In the genomic region with DNA sequence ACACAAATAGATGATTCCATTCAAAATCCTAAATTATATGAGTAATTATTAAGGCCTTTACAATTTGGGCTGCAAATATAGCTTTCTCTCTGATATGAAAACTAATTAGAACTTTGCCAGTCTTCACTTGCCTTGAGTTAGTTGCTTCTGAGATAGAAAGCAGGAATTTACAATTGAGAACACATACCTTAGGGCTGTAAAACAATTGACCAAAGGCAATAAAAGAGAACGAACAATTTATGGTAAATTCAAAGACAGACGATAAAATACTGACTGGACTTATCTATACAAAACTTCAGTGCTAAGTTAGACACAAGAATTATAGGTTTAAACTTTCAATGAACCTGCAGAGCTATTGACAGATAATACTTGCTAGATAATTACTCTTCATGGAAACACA, we compare ENCODE assay signal across 19 mouse cellular contexts.
DNase-seq lines count a peak whose midpoint lies in the region; ATAC-seq and TF ChIP-seq lines count a peak whose summit lies in the region.
"Had no signal": no experiment of that assay in that cellular context is flagged by ENCODE, and none has a peak within 500 bp of the region (broad histone marks: within the 10 kb centered on the region; RNA-seq: fewer than 3 reads in every experiment).

No protein-coding gene starts in this region.

- H3K9ac ChIP-seq in intestine, embryonic 15.5 days, result no peak overlapping the region
- no peak overlapping the region for H3K9ac ChIP-seq in intestine, postnatal 0 days (ENCODE audit: low read depth, low read length)
- no peak overlapping the region for H3K9ac ChIP-seq in intestine, embryonic 16.5 days (ENCODE audit: low read depth, low read length)

- H3K27me3 ChIP-seq in intestine, embryonic 15.5 days (replicated peaks), result no peaks in the 10 kb centered on the region
- H3K27me3 ChIP-seq in intestine, postnatal 0 days (replicated peaks; ENCODE audit: control insufficient read depth, insufficient read depth, low read length), result no peaks in the 10 kb centered on the region
- H3K27me3 ChIP-seq in intestine, embryonic 16.5 days (replicated peaks; ENCODE audit: control insufficient read depth, insufficient read depth, low read length), result no peaks in the 10 kb centered on the region
- H3K27me3 ChIP-seq: CH12.LX, Patski had no signal

- H3K36me3 ChIP-seq in intestine, embryonic 15.5 days, result no peaks in the 10 kb centered on the region
- no peaks in the 10 kb centered on the region for H3K36me3 ChIP-seq in intestine, postnatal 0 days (ENCODE audit: control insufficient read depth, insufficient read depth)
- no peaks in the 10 kb centered on the region for H3K36me3 ChIP-seq in intestine, embryonic 16.5 days (ENCODE audit: control insufficient read depth, insufficient read depth, low read length)
- H3K36me3 ChIP-seq: G1E had no signal

- no peak overlapping the region for H3K27ac ChIP-seq in intestine, embryonic 15.5 days
- no peak overlapping the region for H3K27ac ChIP-seq in intestine, postnatal 0 days (ENCODE audit: low read depth, low read length)
- no peak overlapping the region for H3K27ac ChIP-seq in intestine, embryonic 16.5 days (ENCODE audit: low read length)

- WGBS in intestine, embryonic 15.5 days, result 20% methylated on average over 2 of the region's 2 CpGs
- 19% methylated on average over 2 of the region's 2 CpGs for WGBS in intestine, postnatal 0 days
- WGBS in intestine, embryonic 16.5 days, result 32% methylated on average over 2 of the region's 2 CpGs

- no peaks in the 10 kb centered on the region for H3K4me1 ChIP-seq in intestine, embryonic 15.5 days (replicated peaks)
- no peaks in the 10 kb centered on the region for H3K4me1 ChIP-seq in intestine, postnatal 0 days (replicated peaks; ENCODE audit: control insufficient read depth, insufficient read depth, low read length)
- no peaks in the 10 kb centered on the region; the same call in 1 of the 2 replicates for H3K4me1 ChIP-seq in intestine, embryonic 16.5 days (ENCODE audit: control insufficient read depth, insufficient read depth, low read length)

- no peak for DNase-seq in kidney, postnatal 10 days
- DNase-seq: adrenal gland, adult 2 months; adrenal gland, adult 8-10 months; adrenal gland, postnatal 10 days; adrenal gland, postnatal 14 days; adrenal gland, postnatal 25 days; adrenal gland, postnatal 36 days; B cell, adult 2 months; cerebellum, adult 11 months; cerebellum, adult 11-12 months; cerebellum, adult 18-20 months had no signal

- no peak for TF ChIP-seq CTCF in intestine, postnatal 0 days (IDR thresholded peaks at IDR 0.05; ENCODE audit: low read depth)

- H3K4me3 ChIP-seq in intestine, embryonic 15.5 days (replicated peaks), result no peak overlapping the region
- no peak overlapping the region for H3K4me3 ChIP-seq in intestine, postnatal 0 days (ENCODE audit: low read depth, low read length)
- H3K4me3 ChIP-seq in intestine, embryonic 16.5 days (ENCODE audit: low read length), result no peak overlapping the region

- H3K9me3 ChIP-seq in intestine, embryonic 15.5 days, result no peaks in the 10 kb centered on the region
- H3K9me3 ChIP-seq in intestine, postnatal 0 days (ENCODE audit: control insufficient read depth), result no peaks in the 10 kb centered on the region
- H3K9me3 ChIP-seq in intestine, embryonic 16.5 days (ENCODE audit: control insufficient read depth, low read length), result no peaks in the 10 kb centered on the region

- no peak overlapping the region for H3K4me2 ChIP-seq in intestine, embryonic 15.5 days (replicated peaks)
- H3K4me2 ChIP-seq in intestine, postnatal 0 days (replicated peaks; ENCODE audit: low read depth), result no peak overlapping the region
- no peak overlapping the region for H3K4me2 ChIP-seq in intestine, embryonic 16.5 days (ENCODE audit: low read depth, low read length)

- peak; percentile 81 for ATAC-seq in intestine, embryonic 15.5 days
- no peak for ATAC-seq in intestine, postnatal 0 days
- ATAC-seq in intestine, embryonic 16.5 days, result peak; percentile 85
- ATAC-seq: activated CD4-positive, CD25-positive, alpha-beta regulatory T cell, adult 4 months; CD4-positive, CD25-positive, alpha-beta regulatory T cell, adult 4 months; Patski had no signal
